Mouse (Mus musculus) adrenal gland, postnatal 10 days (tissue): ENCODE data around the gene Taar8b. TPM values are rescaled to one million over a fixed set of nuclear protein-coding genes. Genes with fewer than 3 reads are reported as not detected.

Source experiments
- total RNA-seq, 2 experiments: library from RNA; stranded (reverse); gene quantifications; 2 replicates each; pipeline ENCODE4 v1.2.3; 2021

Taar8b gene
- total RNA-seq, 2 experiments from 2014 or later = not detected

Other genes starting within 250 kb of the Taar8b start
- 10 to 100 TPM; 23.1 to 37.7 TPM for gene Vnn3, start 240.8 kb downstream of the Taar8b start, total RNA-seq
- 10 to 100 TPM; 23.2 to 27.0 TPM for gene Vnn1, start 197.6 kb downstream of the Taar8b start, total RNA-seq
- gene Taar1, start 171.9 kb downstream of the Taar8b start, total RNA-seq = not detected
- gene Taar2, start 153.7 kb downstream of the Taar8b start, total RNA-seq = not detected
- not detected for gene Taar3, start 142.7 kb downstream of the Taar8b start, total RNA-seq
- gene Taar4, start 131.8 kb downstream of the Taar8b start, total RNA-seq = not detected
- not detected for gene Taar5, start 121.6 kb downstream of the Taar8b start, total RNA-seq
- gene Taar6, start 106.6 kb downstream of the Taar8b start, total RNA-seq = not detected
- not detected for gene Taar7a, start 98.8 kb downstream of the Taar8b start, total RNA-seq
- gene Taar7b, start 92.4 kb downstream of the Taar8b start, total RNA-seq = not detected
- not detected for gene Taar7d, start 65.1 kb downstream of the Taar8b start, total RNA-seq
- gene Taar7e, start 54.7 kb downstream of the Taar8b start, total RNA-seq = not detected
- not detected for gene Taar7f, start 42.8 kb downstream of the Taar8b start, total RNA-seq
- not detected for gene Taar8a, start 15.8 kb downstream of the Taar8b start, total RNA-seq
- gene Taar8c, start 9.6 kb upstream of the Taar8b start, total RNA-seq = not detected
- gene Taar9, start 17.2 kb upstream of the Taar8b start, total RNA-seq = not detected
- 10 to 100 TPM; 92.2 to 97.9 TPM for gene Stx7, start 57.0 kb upstream of the Taar8b start, total RNA-seq
- gene Moxd1, start 131.2 kb upstream of the Taar8b start, total RNA-seq = 1 to 10 TPM; 1.0 to 1.9 TPM